Mouse (Mus musculus) small intestine, adult 2 months (tissue): Measurements from ENCODE around the gene Sdhc. TPM values are rescaled to one million over a fixed set of nuclear protein-coding genes. Genes with fewer than 3 reads are reported as not detected.

Experiments used
- H3K27ac ChIP-seq: fragments of 200-500 bp; 2 replicates; pipeline ENCODE4 v1.5.1; 2012; ENCODE audit warnings: low read depth, low read length, control low read depth, inconsistent platforms; ENCODE audit not compliant: insufficient read depth
- H3K27me3 ChIP-seq: fragments of 200-500 bp; 2 replicates; pipeline ENCODE4 v1.6.1; 2012; ENCODE audit warnings: mild to moderate bottlenecking, moderate library complexity, low read length, inconsistent platforms; ENCODE audit not compliant: control insufficient read depth, insufficient read depth
- H3K36me3 ChIP-seq: fragments of 200-500 bp; 2 replicates; pipeline ENCODE4 v1.6.1; 2012; ENCODE audit warnings: mild to moderate bottlenecking, low read length, control low read depth, inconsistent platforms; ENCODE audit not compliant: control insufficient read depth, insufficient read depth
- H3K4me1 ChIP-seq: fragments of 200-500 bp; 2 replicates; pipeline ENCODE4 v1.6.1; 2012; ENCODE audit warnings: low read length, inconsistent platforms, mixed read lengths; ENCODE audit not compliant: control insufficient read depth, insufficient read depth, insufficient read length
- H3K4me3 ChIP-seq: fragments of 200-500 bp; 2 replicates; pipeline ENCODE4 v1.5.1; 2012; ENCODE audit warnings: low read depth, mild to moderate bottlenecking, control low read depth, inconsistent platforms, low read length, moderate library complexity
- CTCF ChIP-seq: fragments of 200-500 bp; IDR thresholded peaks from 2 replicates; pipeline ENCODE4 v1.5.1; 2012; ENCODE audit warnings: low read depth, mild to moderate bottlenecking, control low read depth, inconsistent platforms, low read length, moderate library complexity, mixed read lengths; ENCODE audit not compliant: insufficient replicate concordance, insufficient read length; ENCODE audit errors: extremely low read depth
- POLR2A ChIP-seq: fragments of 200-500 bp; IDR thresholded peaks from 2 replicates; pipeline ENCODE4 v1.6.1; 2012; ENCODE audit warnings: low read depth, mild to moderate bottlenecking, control low read depth, inconsistent platforms, low read length, moderate library complexity
- WGBS: fragments of 180-500 bp; shearing (Covaris S2); methylation state at CpG from one replicate; pipeline ENCODE4 v1.1.7; 2018; 5-methylcytosine and 5-hydroxymethylcytosine counted together
- polyA plus RNA-seq: library from polyadenylated mRNA; depleted of rRNA; stranded (reverse); fragments of >200 nt; gene quantifications from 2 replicates; pipeline ENCODE4 v1.2.3, GENCODE M21; 2012

Gene Sdhc
- polyA plus RNA-seq, 1 experiment: 226 TPM

DNA sequence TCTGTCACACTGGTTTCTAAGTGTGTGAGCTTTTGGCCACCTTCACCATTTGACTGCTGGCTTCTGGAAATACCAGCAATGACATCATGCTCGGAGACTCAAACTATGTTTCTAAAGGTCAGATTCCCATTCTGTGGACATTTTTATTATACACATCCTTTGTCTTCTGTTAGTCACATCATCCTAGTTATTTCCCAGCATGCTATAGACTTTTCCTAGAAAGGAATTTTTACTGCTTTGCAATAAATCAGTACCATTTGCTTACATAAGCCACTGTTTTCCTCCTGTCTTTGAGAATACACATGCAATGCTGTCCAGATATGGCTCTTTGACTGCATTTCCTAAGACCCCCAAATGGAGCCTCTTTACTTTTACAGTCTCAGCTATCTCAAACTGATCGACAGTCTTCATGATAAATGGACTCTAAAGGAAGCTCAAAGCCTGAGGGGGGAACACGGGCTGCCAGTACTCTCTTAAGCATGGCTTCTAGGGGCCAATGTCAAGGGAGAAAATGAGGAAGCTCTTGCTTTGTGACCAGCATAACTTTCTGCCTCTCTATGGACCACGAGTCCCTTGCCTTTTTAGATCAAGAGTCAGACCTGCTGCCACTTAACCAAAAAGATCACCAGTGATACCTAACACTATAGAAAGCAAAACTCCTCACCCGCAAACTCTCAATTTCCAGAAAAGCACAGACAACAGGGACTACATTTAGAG lies 15.4 kb upstream of the Sdhc start:
- peaks cover 15% of the 10 kb centered on the region for H3K4me1 ChIP-seq

DNA sequence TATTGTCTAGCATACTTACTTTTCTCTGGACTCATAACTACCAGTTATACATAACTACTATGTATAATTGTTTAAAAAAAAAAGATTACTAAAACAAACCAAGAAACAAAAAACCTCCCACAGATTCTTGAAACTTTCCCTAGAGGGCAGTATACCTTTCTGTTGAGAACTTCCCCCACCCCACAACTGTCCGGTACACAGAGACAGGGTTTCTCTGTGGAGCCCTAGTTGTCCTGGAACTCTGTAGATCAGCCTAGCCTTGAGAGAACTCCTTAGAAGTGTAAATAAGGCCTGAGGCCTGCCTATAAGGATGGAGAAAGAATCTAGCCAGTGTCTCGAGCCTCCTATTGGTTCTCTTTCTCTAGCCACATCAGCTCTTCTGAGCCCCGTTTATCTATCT lies 13.9 kb upstream of the Sdhc start:
- no peak for TF ChIP-seq POLR2A
- TF ChIP-seq CTCF: no peak
- H3K4me3 ChIP-seq: no peak overlapping the region
- 46% methylated on average over 3 of the region's 3 CpGs for whole genome bisulfite sequencing

More for the DNA sequence above, 15.4 kb upstream of the Sdhc start:
- H3K4me3 ChIP-seq: no peak overlapping the region
- H3K27ac ChIP-seq: no peak overlapping the region
- no peaks in the 10 kb centered on the region for H3K27me3 ChIP-seq
- WGBS: 66% methylated on average over 5 of the region's 5 CpGs
- no peak for TF ChIP-seq POLR2A
- TF ChIP-seq CTCF: no peak
- H3K36me3 ChIP-seq: no peaks in the 10 kb centered on the region

DNA sequence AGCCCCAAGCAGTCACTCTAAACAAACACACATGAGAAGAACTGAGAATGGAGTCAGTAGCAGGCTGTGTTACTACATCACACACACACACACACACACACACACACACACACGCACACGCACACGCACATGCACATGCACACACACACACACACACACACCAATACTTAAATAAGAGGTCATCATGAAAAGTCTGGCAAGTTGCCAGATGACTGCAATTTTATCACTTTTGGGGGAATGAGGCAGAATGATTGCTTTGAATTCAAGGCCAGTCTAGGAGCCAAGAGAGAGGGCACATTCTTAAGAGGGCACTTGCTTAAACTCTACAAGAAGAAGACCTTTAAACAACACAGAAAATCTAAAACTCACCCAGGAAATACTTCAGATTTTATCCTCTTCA lies 12.1 kb upstream of the Sdhc start:
- no peaks in the 10 kb centered on the region for H3K27me3 ChIP-seq
- H3K36me3 ChIP-seq: no peaks in the 10 kb centered on the region
- H3K27ac ChIP-seq: no peak overlapping the region
- peaks cover 9% of the 10 kb centered on the region for H3K4me1 ChIP-seq
- no peak for TF ChIP-seq CTCF
- TF ChIP-seq POLR2A: no peak
- no peak overlapping the region for H3K4me3 ChIP-seq
- WGBS: 93% methylated on average over 3 of the region's 3 CpGs

More for the DNA sequence above, 13.9 kb upstream of the Sdhc start:
- Histone ChIP-seq H3K4me1 (peaks cover 15% of the 10 kb centered on the region), H3K27me3 (no peaks in the 10 kb centered on the region), H3K36me3 (no peaks in the 10 kb centered on the region), H3K27ac (no peak overlapping the region)

DNA sequence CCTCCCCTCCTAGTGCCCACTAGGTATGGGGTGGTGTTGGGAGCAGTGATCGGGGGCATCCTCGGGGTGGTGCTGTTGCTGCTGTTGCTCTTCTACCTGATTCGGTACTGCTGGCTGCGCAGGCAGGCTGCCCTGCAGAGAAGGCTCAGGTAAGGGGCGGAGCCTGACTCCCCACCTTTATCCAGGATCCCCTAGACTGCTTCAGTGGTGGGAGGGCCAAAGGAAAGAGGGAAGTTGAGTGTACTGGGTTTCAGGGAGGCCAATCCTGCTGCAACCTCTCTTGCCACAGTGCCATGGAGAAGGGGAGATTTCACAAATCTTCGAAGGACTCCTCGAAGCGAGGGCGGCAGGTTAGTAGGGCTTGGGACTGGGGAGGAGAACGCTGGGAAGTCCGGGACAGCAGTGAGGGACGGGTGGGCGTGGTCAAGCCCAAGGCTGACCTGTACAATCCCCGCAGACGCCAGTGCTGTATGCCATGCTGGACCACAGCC lies 9.1 kb upstream of the Sdhc start:
- no peaks in the 10 kb centered on the region for H3K36me3 ChIP-seq
- H3K4me3 ChIP-seq: peak overlapping the region; percentile 46
- no peak for TF ChIP-seq POLR2A
- peak; percentile 26; the same call in 1 of the 2 replicates for TF ChIP-seq CTCF

DNA sequence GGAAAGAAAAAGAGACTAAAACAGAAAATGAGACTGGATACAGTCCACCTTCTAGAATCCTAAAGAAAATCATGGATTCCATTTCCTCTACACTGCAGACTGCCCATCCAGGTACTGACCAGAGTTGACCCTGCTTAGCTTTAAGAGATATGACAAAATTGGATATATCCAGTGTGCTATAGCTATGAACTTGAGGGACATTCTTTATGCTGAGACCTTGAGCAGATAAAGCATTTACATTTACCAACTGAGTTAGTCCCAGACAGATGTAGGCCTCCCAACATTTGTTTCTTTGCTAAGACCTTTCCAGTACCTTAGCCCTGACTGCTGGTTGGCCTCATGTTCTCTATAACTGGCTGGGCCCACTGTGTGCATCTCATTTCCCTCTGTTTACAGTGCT lies 7.6 kb upstream of the Sdhc start:
- Histone ChIP-seq H3K36me3 (no peaks in the 10 kb centered on the region), H3K27me3 (0 out of 2 replicates have a peak, but pooled peaks cover 3% of the 10 kb centered on the region), H3K4me1 (peaks cover 9% of the 10 kb centered on the region), H3K27ac (no peak overlapping the region), H3K4me3 (no peak overlapping the region)
- no peak for TF ChIP-seq CTCF
- TF ChIP-seq POLR2A: no peak

More for the DNA sequence above, 9.1 kb upstream of the Sdhc start:
- 6% methylated on average over 15 of the region's 15 CpGs for WGBS
- H3K4me1 ChIP-seq: peaks cover 9% of the 10 kb centered on the region
- H3K27me3 ChIP-seq: 0 out of 2 replicates have a peak, but pooled peaks cover 3% of the 10 kb centered on the region
- no peak overlapping the region for H3K27ac ChIP-seq

DNA sequence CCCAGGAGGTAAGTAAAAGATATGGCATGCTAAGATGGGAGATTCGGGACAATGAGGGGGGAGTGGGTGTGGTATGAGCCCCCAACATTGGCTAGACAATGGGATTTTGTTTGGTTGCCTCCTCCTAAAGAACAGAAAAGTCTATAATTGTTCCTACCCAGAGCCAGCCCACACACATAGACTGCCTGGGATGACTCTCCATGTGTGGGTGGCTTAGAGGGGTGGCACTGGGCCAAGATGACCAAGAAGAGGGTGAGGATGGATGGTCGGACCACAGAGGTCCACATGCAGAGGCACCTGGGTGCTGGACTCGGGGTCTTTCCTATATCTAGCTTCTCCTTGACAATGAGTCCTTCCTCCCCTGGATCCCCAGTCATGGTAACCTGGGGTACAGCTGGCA lies 6.2 kb upstream of the Sdhc start:
- Histone ChIP-seq H3K4me3 (no peak overlapping the region), H3K4me1 (peaks cover 9% of the 10 kb centered on the region), H3K27ac (no peak overlapping the region), H3K36me3 (no peaks in the 10 kb centered on the region), H3K27me3 (0 out of 2 replicates have a peak, but pooled peaks cover 3% of the 10 kb centered on the region)
- WGBS: 56% methylated on average over 3 of the region's 3 CpGs
- TF ChIP-seq CTCF (no peak), POLR2A (no peak)

DNA sequence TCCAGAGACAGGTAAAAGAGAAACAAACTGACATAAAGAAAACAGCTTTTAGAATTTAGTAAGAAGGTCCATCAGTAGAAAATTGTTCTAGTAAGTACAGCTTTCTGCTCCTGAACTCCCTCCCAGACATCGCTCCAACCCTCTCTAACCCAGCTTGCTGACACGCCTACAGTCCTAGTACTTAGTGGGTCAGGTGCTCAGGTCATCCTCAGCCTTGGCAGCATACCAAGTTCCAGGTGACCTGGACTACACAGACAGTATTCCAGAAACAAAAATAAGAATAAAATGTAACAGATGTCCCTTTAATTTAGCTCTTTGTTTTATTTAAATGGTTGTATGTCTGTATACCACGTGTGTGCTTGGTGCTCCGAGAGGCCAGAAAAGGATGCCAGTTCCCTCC lies 1.6 kb upstream of the Sdhc start:
- H3K27me3 ChIP-seq: 0 out of 2 replicates have a peak, but pooled peaks cover 3% of the 10 kb centered on the region
- TF ChIP-seq POLR2A: no peak
- no peak for TF ChIP-seq CTCF
- 74% methylated on average over 4 of the region's 4 CpGs for WGBS
- H3K27ac ChIP-seq: no peak overlapping the region
- peaks cover 4% of the 10 kb centered on the region; the same call in 1 of the 2 replicates for H3K4me1 ChIP-seq
- H3K36me3 ChIP-seq: no peaks in the 10 kb centered on the region
- no peak overlapping the region for H3K4me3 ChIP-seq
